Mouse (Mus musculus) liver, embryonic 14.5 days (tissue): Measurements from ENCODE around the gene Lce1f. TPM values are rescaled to one million over a fixed set of nuclear protein-coding genes. Genes with fewer than 3 reads are reported as not detected.

Source experiments
- ATAC-seq: fragments of 200-750 bp; cut with Nextera tagmentation; 2 replicates; pipeline ENCODE4 v1.8.0; 2017; ENCODE audit warnings: moderate number of reproducible peaks, mild to moderate bottlenecking, moderate library complexity; ENCODE audit not compliant: insufficient read depth
- DNase-seq, 3 experiments: peaks; one replicate each; pipeline ENCODE4 v3.0.0-alpha.2; 2012 to 2013; ENCODE audit warnings: low read depth in 3 of 3, low spot score in 3 of 3
- H3K27ac ChIP-seq: fragments of 300-500 bp; sonication (generic); 2 replicates; pipeline ENCODE4 v1.5.1; 2014; ENCODE audit warnings: moderate library complexity, mild to moderate bottlenecking, control low read depth, inconsistent platforms
- H3K27me3 ChIP-seq: fragments of 300-500 bp; sonication (generic); 2 replicates; pipeline ENCODE4 v1.6.1; 2014; ENCODE audit warnings: mild to moderate bottlenecking, low read length, moderate library complexity; ENCODE audit not compliant: control insufficient read depth, insufficient read depth
- H3K36me3 ChIP-seq: fragments of 300-500 bp; sonication (generic); replicated peaks from 2 replicates; pipeline ENCODE4 v1.6.1; 2014; ENCODE audit warnings: low read depth; ENCODE audit not compliant: control insufficient read depth, insufficient read depth
- H3K4me1 ChIP-seq, 2 experiments: fragments of 200-500 bp in 1 of 2; fragments of 300-500 bp in 1 of 2; sonication (generic) in 1 of 2; replicated peaks; 2 replicates each; pipeline ENCODE4 v1.6.1; 2012 to 2014; ENCODE audit warnings: antibody characterized with exemption in 1 of 2, inconsistent platforms in 1 of 2, low read length in 1 of 2; ENCODE audit not compliant: control insufficient read depth in 2 of 2, insufficient read depth in 2 of 2
- H3K4me2 ChIP-seq: fragments of 300-500 bp; sonication (generic); 2 replicates; pipeline ENCODE4 v1.6.1; 2014; ENCODE audit warnings: low read depth, mild to moderate bottlenecking, control low read depth, moderate library complexity
- H3K4me3 ChIP-seq, 2 experiments: fragments of 200-500 bp in 1 of 2; fragments of 300-500 bp in 1 of 2; sonication (generic) in 1 of 2; 2 replicates each; pipeline ENCODE4 v1.5.1; 2012 to 2014; ENCODE audit warnings: low read depth in 2 of 2, low read length in 2 of 2, mild to moderate bottlenecking in 2 of 2, control low read depth in 1 of 2, inconsistent platforms in 1 of 2, moderate library complexity in 1 of 2; ENCODE audit not compliant: insufficient read depth in 1 of 2
- H3K9ac ChIP-seq: fragments of 300-500 bp; sonication (generic); replicated peaks from 2 replicates; pipeline ENCODE4 v1.6.1; 2014; ENCODE audit warnings: mild to moderate bottlenecking, control low read depth, moderate library complexity
- H3K9me3 ChIP-seq: fragments of 300-500 bp; sonication (generic); 2 replicates; pipeline ENCODE4 v1.6.1; 2016; ENCODE audit warnings: low read length, mixed read lengths; ENCODE audit not compliant: control insufficient read depth
- CTCF ChIP-seq: IDR thresholded peaks from 2 replicates; pipeline ENCODE4 v1.5.1; 2016; ENCODE audit warnings: antibody characterized with exemption, low read depth, control low read depth
- EP300 ChIP-seq: IDR thresholded peaks from 2 replicates; pipeline ENCODE4 v1.6.1; 2016; ENCODE audit warnings: antibody characterized with exemption, low read depth
- WGBS: fragments of 180-500 bp; shearing (Covaris S2); extraction: QIAGEN DNeasy Blood & Tissue Kit; methylation state at CpG from one replicate; pipeline ENCODE4 v1.1.7; 2014; ENCODE audit not compliant: insufficient replicate concordance; 5-methylcytosine and 5-hydroxymethylcytosine counted together
- polyA plus RNA-seq, 2 experiments: library from polyadenylated mRNA; depleted of rRNA in 1 of 2; stranded (reverse) in 1 of 2; unstranded in 1 of 2; fragments of >200 nt; fragmentation: Nextera tagmentation in 1 of 2; extraction: Ambion mirVana in 1 of 2; gene quantifications; 2 replicates each; pipeline versions ENCODE4 v1.2.1 to v1.2.3; 2012 to 2014

The Lce1f gene
- polyA plus RNA-seq (2012; rRNA removed) (not detected in 2 replicates), polyA plus RNA-seq (2014; fragmentation: Nextera tagmentation; extraction: Ambion mirVana) (not detected in 2 replicates)

DNA sequence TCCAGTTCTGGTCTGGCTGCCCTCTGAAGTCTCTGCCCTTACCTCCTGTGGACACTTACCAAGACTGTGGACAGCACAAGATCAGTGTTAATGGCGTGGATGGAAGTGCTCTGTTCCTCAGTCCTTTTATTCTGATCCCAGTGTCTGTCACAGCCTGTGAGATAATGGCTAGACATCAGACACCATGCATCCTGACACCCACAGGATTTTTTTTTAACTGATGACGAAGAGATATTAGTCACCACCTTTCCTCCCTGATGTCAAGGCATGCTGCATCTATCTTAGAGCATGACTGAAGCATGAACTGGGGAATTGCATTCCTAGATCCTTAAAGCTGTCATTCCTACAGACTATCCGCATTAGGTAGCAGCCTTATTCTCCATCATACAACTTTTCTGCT, at the start of gene Lce1f:
Lce1f (minus strand) TSS at position 101 of the 400 bp plus-strand sequence.
- DNase-seq (no peak), ATAC-seq (no peak)
- H3K4me1 ChIP-seq: no peaks in the 10 kb centered on the region
- H3K4me2 ChIP-seq: no peak within 1 kb of the TSS
- whole genome bisulfite sequencing: 50% methylated on average over 3 of the region's 3 CpGs
- H3K9ac ChIP-seq: no peak within 1 kb of the TSS
- no peak within 1 kb of the TSS for H3K4me3 ChIP-seq
- H3K9me3 ChIP-seq: no peaks in the 10 kb centered on the region
- no peaks in the 10 kb centered on the region for H3K36me3 ChIP-seq
- TF ChIP-seq CTCF: no peak
- no peak for TF ChIP-seq EP300
- H3K27ac ChIP-seq: no peak within 1 kb of the TSS
- no peaks in the 10 kb centered on the region for H3K27me3 ChIP-seq

DNA sequence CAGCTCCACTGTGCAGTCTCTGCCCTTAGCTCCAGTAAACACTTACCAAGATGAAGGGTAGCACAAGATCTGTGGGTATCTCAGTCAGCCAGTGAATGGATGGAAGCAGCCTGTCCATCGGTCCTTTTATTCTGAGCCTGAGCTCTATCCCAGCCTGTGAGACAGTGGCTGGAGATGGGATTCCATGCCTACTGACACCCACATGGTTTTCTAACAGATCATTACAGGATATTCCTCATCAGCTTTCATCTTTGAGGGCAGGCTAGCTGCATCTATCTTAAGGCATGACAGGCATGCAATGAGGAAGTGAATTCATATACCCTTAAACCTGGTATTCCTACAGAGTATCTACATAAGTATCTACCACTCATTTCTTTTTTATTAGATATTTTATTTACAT, 44.8 kb upstream of the Lce1f start, which contains the start of gene Lce1h:
Lce1h (minus strand) TSS at position 101 of the 400 bp plus-strand sequence.
- no peak for ATAC-seq
- Histone ChIP-seq H3K9ac (no peak within 1 kb of the TSS), H3K4me2 (no peak within 1 kb of the TSS), H3K4me1 (no peaks in the 10 kb centered on the region), H3K27me3 (no peaks in the 10 kb centered on the region), H3K27ac (no peak within 1 kb of the TSS), H3K9me3 (no peaks in the 10 kb centered on the region), H3K4me3 (no peak within 1 kb of the TSS), H3K36me3 (no peaks in the 10 kb centered on the region)
- 89% methylated on average over 1 of the region's 1 CpGs for WGBS
- no peak for DNase-seq
- TF ChIP-seq CTCF (no peak), EP300 (no peak)

DNA sequence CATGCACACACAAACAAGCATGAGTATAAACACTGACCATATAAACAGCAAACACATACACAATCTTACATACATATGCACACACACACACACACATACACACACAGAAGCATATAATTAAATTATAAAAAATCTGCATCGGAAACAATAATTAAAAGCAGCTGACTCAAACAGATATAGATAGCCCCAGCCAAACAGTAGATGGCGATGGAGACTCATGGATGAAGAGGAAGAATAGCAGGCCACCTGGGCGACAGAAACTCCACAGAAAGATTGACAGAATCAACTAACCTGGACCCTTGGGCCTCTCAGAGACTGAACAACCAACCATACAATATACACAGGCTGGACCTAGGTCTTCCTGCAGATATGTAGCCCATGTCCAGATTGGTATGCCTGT, 33.0 kb upstream of the Lce1f start:
- Histone ChIP-seq H3K27ac (no peak overlapping the region), H3K9me3 (no peaks in the 10 kb centered on the region), H3K4me3 (no peak overlapping the region), H3K4me2 (no peak overlapping the region), H3K27me3 (no peaks in the 10 kb centered on the region), H3K9ac (no peak overlapping the region), H3K4me1 (no peaks in the 10 kb centered on the region), H3K36me3 (no peaks in the 10 kb centered on the region)
- 29% methylated on average over 3 of the region's 3 CpGs for WGBS
- no peak for DNase-seq
- TF ChIP-seq EP300: no peak
- TF ChIP-seq CTCF: no peak
- no peak for ATAC-seq

DNA sequence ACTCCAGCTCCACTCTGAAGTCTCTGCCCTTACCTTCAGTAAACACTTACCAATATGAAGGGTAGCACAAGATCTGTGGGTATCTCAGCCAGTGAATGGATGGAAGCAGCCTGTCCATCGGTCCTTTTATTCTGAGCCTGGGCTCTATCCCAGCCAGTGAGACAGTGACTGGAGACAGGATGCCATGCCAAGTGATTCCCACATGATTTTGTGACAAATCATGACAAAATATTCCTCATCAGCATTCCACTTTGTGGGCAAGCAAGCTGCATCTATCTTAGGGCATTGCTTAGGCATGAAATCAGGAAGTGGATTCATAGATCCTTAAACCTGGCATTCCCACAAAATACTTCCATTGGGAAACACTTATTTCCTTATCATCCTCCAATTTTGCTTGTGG, 32.1 kb upstream of the Lce1f start, which contains the start of gene Lce1g:
Lce1g (minus strand) TSS at position 101 of the 400 bp plus-strand sequence.
- no peak within 1 kb of the TSS for H3K4me3 ChIP-seq
- H3K9me3 ChIP-seq: no peaks in the 10 kb centered on the region
- H3K4me2 ChIP-seq: no peak within 1 kb of the TSS
- ATAC-seq (no peak), DNase-seq (no peak)
- no peak within 1 kb of the TSS for H3K27ac ChIP-seq
- TF ChIP-seq EP300: no peak
- no peak for TF ChIP-seq CTCF
- no peaks in the 10 kb centered on the region for H3K4me1 ChIP-seq
- H3K9ac ChIP-seq: no peak within 1 kb of the TSS
- H3K36me3 ChIP-seq: no peaks in the 10 kb centered on the region
- 57% methylated on average over 1 of the region's 1 CpGs for WGBS
- H3K27me3 ChIP-seq: no peaks in the 10 kb centered on the region

DNA sequence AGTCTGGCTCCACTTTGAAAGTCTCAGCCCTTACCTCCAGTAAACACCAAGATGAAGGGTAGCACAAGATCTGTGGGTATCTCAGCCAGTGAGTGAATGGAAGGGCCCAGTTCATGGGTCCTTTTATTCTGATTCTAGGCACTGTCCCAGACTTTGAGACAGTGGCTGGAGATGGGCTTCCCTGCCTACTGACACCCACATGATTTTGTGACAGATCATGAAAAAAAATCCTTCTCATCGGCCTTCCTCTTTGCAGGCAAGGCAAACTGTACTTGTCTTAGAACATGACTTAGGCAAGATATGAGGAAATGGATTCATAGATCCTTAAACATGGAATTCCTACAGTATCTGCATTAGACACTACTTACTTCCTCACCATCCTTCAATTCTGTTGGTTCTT, 18.8 kb upstream of the Lce1f start, which contains the start of gene Gm38119:
Gm38119 (minus strand) TSS at position 101 of the 400 bp plus-strand sequence.
- Histone ChIP-seq H3K4me2 (no peak within 1 kb of the TSS), H3K36me3 (no peaks in the 10 kb centered on the region), H3K27ac (no peak within 1 kb of the TSS), H3K4me3 (no peak within 1 kb of the TSS), H3K4me1 (no peaks in the 10 kb centered on the region), H3K9me3 (no peaks in the 10 kb centered on the region), H3K9ac (no peak within 1 kb of the TSS), H3K27me3 (no peaks in the 10 kb centered on the region)
- DNase-seq (no peak), ATAC-seq (no peak)
- WGBS: 70% methylated on average over 1 of the region's 1 CpGs
- TF ChIP-seq CTCF (no peak), EP300 (no peak)
